Mouse (Mus musculus): ENCODE results near the gene Zfp644. TPM values are rescaled to one million over a fixed set of nuclear protein-coding genes. Genes with fewer than 3 reads are reported as not detected.
A peak's percentile ranks its signal among the peaks of the same experiment; 100 is the strongest.

The Zfp644 gene
- polyA plus RNA-seq, 1 experiment from 2014 or later: 57.1 TPM

DNA sequence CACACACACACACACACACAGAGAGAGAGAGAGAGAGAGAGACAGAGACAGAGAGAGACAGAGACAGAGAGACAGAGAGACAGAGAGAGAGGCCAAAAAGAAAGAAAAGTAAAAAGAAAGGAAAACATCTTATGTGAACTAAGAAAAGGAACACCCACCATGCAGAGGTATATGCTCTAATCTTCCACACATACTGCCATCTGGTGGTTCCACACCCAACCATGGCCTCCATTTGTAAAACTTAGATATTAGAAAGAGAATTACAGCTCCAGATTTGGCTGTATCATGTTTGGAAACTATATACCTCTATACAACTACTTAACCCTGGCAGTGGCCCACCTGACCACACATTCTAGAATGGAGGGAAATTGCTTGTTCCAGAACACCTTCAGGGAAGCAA is 102.7 kb downstream of the Zfp644 start:
- Histone ChIP-seq H3K27me3 (no peaks in the 10 kb centered on the region), H3K9ac (no peak overlapping the region), H3K27ac (replicated peaks) (no peak overlapping the region), H3K4me1 (no peaks in the 10 kb centered on the region), H3K4me2 (replicated peaks) (no peak overlapping the region), H3K4me3 (replicated peaks) (no peak overlapping the region), H3K9me3 (replicated peaks) (no peaks in the 10 kb centered on the region), H3K36me3 (no peaks in the 10 kb centered on the region)
- ATAC-seq (ENCODE audit: insufficient number of reproducible peaks, low FRiP score, low TSS enrichment, low read depth): no peak

DNA sequence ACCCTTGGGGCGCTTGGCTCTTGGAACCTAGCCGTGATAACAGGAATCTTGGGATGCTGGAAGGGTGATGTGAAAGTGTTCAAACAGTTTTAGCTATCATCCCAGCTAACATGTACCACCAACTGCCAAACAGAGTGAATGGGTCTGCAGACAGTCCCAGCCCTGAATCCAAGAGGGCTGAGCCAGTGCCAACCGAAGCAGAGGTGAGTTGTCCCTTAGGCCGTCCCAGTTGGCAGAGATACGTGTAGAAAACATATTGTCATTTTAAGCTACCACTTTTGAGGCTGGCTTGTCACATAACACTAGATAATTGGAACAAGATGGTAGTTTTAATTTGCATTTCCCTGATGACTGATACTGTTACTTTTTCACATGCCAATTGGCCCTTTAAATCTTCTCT is 106.4 kb downstream of the Zfp644 start:
- no peak for ATAC-seq (ENCODE audit: insufficient number of reproducible peaks, low FRiP score, low TSS enrichment, low read depth)
- H3K9me3 ChIP-seq (replicated peaks): no peaks in the 10 kb centered on the region
- H3K4me2 ChIP-seq (replicated peaks): no peak overlapping the region
- 76% methylated on average over 5 of the region's 5 CpGs for WGBS
- no peaks in the 10 kb centered on the region for H3K4me1 ChIP-seq
- no peak overlapping the region for H3K4me3 ChIP-seq (replicated peaks)
- no peak overlapping the region for H3K9ac ChIP-seq
- H3K36me3 ChIP-seq: no peaks in the 10 kb centered on the region
- no peaks in the 10 kb centered on the region for H3K27me3 ChIP-seq
- H3K27ac ChIP-seq (replicated peaks): no peak overlapping the region

DNA sequence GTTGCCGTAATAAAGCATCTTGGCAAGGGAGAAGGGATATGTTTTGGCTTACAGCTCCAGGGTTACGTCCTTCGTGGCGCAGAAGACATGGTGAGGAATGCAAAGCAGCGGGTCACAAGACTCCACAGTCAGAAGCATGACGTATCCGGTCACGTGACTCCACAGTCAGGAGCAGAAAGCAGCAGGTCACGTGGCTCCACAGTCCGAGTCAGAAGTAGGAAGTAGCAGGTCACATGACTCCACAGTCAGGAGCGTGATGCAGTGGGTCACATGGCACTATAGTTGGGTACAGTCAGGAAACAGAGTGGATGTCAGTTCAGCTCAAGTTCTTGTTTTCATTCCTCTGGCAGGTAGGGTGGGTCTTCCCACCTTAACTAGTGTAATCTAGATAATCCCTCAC is 107.4 kb downstream of the Zfp644 start:
- no peak overlapping the region for H3K4me2 ChIP-seq (replicated peaks)
- WGBS: 91% methylated on average over 11 of the region's 11 CpGs
- H3K36me3 ChIP-seq: no peaks in the 10 kb centered on the region
- no peak overlapping the region for H3K9ac ChIP-seq
- no peaks in the 10 kb centered on the region for H3K9me3 ChIP-seq (replicated peaks)
- no peaks in the 10 kb centered on the region for H3K27me3 ChIP-seq
- H3K4me1 ChIP-seq: no peaks in the 10 kb centered on the region
- H3K27ac ChIP-seq (replicated peaks): no peak overlapping the region
- no peak for ATAC-seq (ENCODE audit: insufficient number of reproducible peaks, low FRiP score, low TSS enrichment, low read depth)
- no peak overlapping the region for H3K4me3 ChIP-seq (replicated peaks)

DNA sequence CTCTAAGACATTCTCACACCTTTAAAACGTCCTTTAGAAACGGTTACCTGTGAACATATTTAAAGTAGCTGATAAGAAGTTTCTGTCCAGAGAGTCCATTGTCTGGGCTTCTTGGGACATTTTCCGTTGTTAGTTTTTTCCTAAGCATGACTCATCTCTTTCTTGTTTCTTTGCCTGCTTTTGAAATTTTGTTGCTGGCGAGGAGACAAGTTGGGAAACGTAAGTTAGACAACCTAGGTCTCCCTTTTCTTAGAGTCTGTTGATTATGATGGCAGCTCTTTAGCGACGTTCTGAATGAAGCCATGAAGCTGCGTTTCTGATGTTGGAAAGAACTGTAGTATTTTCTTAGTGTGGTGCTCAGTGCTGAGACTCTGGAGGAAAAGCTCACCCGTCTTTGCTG is 108.1 kb downstream of the Zfp644 start:
- no peak for ATAC-seq (ENCODE audit: insufficient number of reproducible peaks, low FRiP score, low TSS enrichment, low read depth)
- 91% methylated on average over 9 of the region's 9 CpGs for WGBS

DNA sequence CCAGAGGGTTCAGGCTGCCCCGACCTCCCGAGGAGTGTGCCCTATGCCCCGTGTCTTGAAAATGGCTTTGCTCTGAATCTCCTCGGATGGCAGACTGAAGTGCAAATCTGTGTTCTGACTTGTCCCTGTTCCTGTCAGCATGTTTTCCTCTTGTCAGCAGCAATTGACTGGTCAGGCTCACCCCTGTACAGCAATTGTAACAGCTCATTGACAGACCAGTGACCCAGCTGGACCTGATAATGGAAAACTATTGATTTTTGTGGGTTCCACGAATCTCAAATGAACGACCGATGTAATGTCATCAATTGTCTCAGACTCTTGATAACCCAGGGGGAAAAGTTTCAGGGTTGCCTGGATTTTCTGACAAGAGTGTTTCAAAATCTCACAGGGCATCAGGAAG is 116.1 kb downstream of the Zfp644 start:
- 75% methylated on average over 7 of the region's 7 CpGs for WGBS
- Histone ChIP-seq H3K27ac (replicated peaks) (no peak overlapping the region), H3K9me3 (replicated peaks) (no peaks in the 10 kb centered on the region), H3K27me3 (peaks cover 4% of the 10 kb centered on the region; the same call in 1 of the 2 replicates), H3K36me3 (no peaks in the 10 kb centered on the region), H3K4me2 (replicated peaks) (no peak overlapping the region), H3K9ac (no peak overlapping the region), H3K4me1 (no peaks in the 10 kb centered on the region), H3K4me3 (replicated peaks) (no peak overlapping the region)
- ATAC-seq (ENCODE audit: insufficient number of reproducible peaks, low FRiP score, low TSS enrichment, low read depth): no peak

More for the DNA sequence above, 108.1 kb downstream of the Zfp644 start:
- H3K4me1 ChIP-seq: no peaks in the 10 kb centered on the region
- H3K9ac ChIP-seq: no peak overlapping the region
- no peaks in the 10 kb centered on the region for H3K27me3 ChIP-seq
- no peaks in the 10 kb centered on the region for H3K36me3 ChIP-seq
- H3K27ac ChIP-seq (replicated peaks): no peak overlapping the region
- no peaks in the 10 kb centered on the region for H3K9me3 ChIP-seq (replicated peaks)
- no peak overlapping the region for H3K4me3 ChIP-seq (replicated peaks)
- H3K4me2 ChIP-seq (replicated peaks): no peak overlapping the region

DNA sequence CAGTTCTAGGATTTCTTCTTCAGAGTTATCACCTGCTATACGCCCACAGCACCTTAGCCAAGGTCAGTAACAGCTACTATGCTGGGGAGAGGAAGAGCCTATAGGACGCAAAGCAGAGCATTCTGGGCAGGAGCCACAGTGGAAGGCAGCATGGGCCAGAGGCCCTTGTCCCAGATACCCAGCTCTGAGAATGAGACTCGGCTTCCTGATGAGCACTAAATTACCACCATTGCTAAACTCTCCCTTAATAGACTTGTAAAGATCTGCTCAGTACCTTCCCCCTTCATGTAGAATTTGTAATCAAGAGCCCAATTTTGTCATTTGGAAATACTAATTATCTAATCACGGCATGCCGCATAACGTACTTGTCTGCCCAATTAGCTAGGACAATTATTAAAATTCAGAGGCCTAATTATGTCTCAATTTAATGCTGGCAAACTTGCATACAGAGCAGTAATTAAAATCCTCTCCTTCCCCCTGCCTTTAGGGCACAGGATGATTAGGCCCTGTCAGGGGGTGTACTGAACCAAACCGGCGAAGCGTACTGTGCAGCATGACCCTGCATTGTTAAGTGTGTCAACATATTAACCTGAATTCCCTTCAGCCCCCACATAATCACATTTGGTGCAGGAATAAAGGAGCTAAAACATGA is 119.7 kb downstream of the Zfp644 start:
- H3K27me3 ChIP-seq: peaks cover 20% of the 10 kb centered on the region
- no peaks in the 10 kb centered on the region for H3K36me3 ChIP-seq
- 49% methylated on average over 9 of the region's 9 CpGs for WGBS
- no peak overlapping the region for H3K27ac ChIP-seq (replicated peaks)
- no peak overlapping the region for H3K4me2 ChIP-seq (replicated peaks)
- peaks cover 9% of the 10 kb centered on the region for H3K4me1 ChIP-seq
- no peak overlapping the region for H3K4me3 ChIP-seq (replicated peaks)
- ATAC-seq (ENCODE audit: insufficient number of reproducible peaks, low FRiP score, low TSS enrichment, low read depth): no peak
- no peaks in the 10 kb centered on the region for H3K9me3 ChIP-seq (replicated peaks)
- H3K9ac ChIP-seq: no peak overlapping the region

DNA sequence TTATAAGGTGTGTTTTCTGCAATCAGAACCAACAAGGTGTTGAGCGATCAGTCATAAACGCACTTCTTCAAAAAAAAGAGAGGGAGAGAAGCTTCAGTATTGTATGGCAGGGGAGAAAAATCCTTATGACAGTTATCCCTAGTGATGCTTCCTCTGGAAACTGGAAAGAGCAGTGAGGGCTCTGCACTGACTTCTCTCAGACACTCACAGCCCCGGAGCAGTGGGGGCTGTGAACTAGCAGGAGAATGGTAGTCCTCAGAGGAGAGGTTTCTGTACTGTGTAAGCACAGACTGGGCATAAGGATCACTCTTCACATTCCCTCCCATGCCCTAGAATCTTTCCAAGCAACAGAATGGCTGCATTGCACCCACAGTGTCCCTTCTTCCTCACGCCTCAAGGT is 122.0 kb downstream of the Zfp644 start:
- no peak overlapping the region for H3K9ac ChIP-seq
- H3K4me3 ChIP-seq (replicated peaks): peak overlapping the region; percentile 63
- H3K36me3 ChIP-seq: no peaks in the 10 kb centered on the region
- H3K27ac ChIP-seq (replicated peaks): no peak overlapping the region
- no peaks in the 10 kb centered on the region for H3K9me3 ChIP-seq (replicated peaks)
- H3K4me1 ChIP-seq: peaks cover 9% of the 10 kb centered on the region
- H3K4me2 ChIP-seq (replicated peaks): peak overlapping the region; percentile 100
- ATAC-seq (ENCODE audit: insufficient number of reproducible peaks, low FRiP score, low TSS enrichment, low read depth): no peak
- 18% methylated on average over 4 of the region's 4 CpGs for WGBS
- peaks cover 20% of the 10 kb centered on the region for H3K27me3 ChIP-seq

DNA sequence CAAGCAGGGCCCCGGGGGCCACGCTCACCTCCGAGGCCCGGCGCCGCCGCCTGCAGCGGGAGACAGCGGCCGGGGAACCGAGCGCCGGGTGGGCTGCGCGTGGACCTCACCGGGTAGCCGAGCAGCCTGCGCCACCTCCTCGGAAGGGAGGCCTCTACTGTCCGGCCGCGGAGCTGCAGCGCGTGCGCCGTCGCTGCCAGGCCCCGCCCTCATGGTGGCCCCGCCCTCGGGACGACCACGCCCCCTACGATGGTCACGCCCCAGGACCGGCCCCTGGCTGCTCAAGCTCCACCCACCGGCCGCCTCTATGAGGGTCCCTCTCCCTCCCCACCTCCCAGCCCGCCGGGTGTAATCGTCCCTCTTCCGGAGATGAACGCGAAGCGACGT is 122.5 kb downstream of the Zfp644 start:
- H3K9me3 ChIP-seq (replicated peaks): no peaks in the 10 kb centered on the region
- peak overlapping the region; percentile 51 for H3K9ac ChIP-seq
- H3K4me2 ChIP-seq (replicated peaks): peak overlapping the region; percentile 100
- peaks cover 9% of the 10 kb centered on the region for H3K4me1 ChIP-seq
- H3K27me3 ChIP-seq: peaks cover 23% of the 10 kb centered on the region
- H3K36me3 ChIP-seq: no peaks in the 10 kb centered on the region
- 2% methylated on average over 34 of the region's 45 CpGs for WGBS
- no peak overlapping the region for H3K27ac ChIP-seq (replicated peaks)
- peak overlapping the region; percentile 63 for H3K4me3 ChIP-seq (replicated peaks)
- ATAC-seq (ENCODE audit: insufficient number of reproducible peaks, low FRiP score, low TSS enrichment, low read depth): peak; percentile 91

DNA sequence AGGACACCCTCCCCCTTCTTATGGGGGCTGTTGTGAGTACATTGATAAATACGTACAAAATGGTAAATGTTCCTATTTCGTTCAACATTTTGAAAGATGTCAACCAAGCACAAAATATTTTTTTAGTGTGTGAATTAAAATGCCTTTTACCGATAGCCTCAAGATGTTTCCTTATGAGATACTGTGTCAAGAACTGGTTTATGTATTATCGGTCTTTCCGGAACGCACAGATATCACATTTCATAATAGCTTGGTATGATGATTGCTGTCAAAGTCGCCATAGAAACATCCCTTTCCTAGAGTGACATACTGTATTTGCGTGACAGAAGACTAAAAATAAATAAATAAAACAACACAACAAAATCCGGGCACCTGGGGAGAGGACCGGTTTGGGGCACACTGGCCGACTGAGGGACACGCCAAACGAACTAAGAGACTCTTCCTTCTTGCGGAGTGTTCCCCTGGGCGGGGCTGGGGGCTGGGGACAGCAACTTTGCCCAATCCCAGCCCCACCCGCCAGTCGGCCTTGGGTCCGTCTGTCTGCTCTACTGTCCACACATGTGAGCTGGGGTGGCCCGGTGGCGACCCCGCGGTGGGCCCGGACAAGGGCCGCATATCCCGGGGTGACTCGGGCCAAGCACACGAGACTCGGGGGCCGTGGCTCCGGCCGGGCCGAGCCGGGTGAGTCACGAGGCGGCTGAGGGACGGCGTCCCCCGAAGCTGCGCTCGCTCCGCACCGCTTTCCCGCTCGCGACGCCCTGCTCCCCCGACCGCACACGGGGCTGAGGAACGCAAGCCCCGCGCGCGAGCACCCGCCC is 123.1 kb downstream of the Zfp644 start:
- 3% methylated on average over 54 of the region's 55 CpGs for WGBS
- H3K4me3 ChIP-seq (replicated peaks): peak overlapping the region; percentile 63
- peaks cover 9% of the 10 kb centered on the region for H3K4me1 ChIP-seq
- peak overlapping the region; percentile 51 for H3K9ac ChIP-seq
- no peaks in the 10 kb centered on the region for H3K9me3 ChIP-seq (replicated peaks)
- H3K36me3 ChIP-seq: no peaks in the 10 kb centered on the region
- H3K27me3 ChIP-seq: peaks cover 23% of the 10 kb centered on the region
- H3K27ac ChIP-seq (replicated peaks): no peak overlapping the region
- ATAC-seq (ENCODE audit: insufficient number of reproducible peaks, low FRiP score, low TSS enrichment, low read depth): peak; percentile 58
- H3K4me2 ChIP-seq (replicated peaks): peak overlapping the region; percentile 100

Other genes with a start within 250 kb of the Zfp644 start
- gene Barhl2, start 239.1 kb downstream of the Zfp644 start, polyA plus RNA-seq (2015; fragmentation: Nextera tagmentation; extraction: Ambion mirVana): not detected in 2 replicates
- not detected in 2 replicates for gene Gm17304, start 88.2 kb downstream of the Zfp644 start, polyA plus RNA-seq (2015; fragmentation: Nextera tagmentation; extraction: Ambion mirVana)
- 0.32 and 0.83 TPM in 2 replicates for gene Hfm1, start 229.0 kb upstream of the Zfp644 start, polyA plus RNA-seq (2015; fragmentation: Nextera tagmentation; extraction: Ambion mirVana)